Mouse (Mus musculus): ENCODE measurements around the gene Map3k5. TPM values are rescaled to one million over a fixed set of nuclear protein-coding genes. Genes with fewer than 3 reads are reported as not detected.
A peak's percentile ranks its signal among the peaks of the same experiment; 100 is the strongest.

Map3k5 gene
- total and polyA plus RNA-seq, 2 experiments from 2014 or later, result 1.5 to 5.3 TPM

GRCm38 (mm10) chr10:20123401-20123800, 189.1 kb downstream of the Map3k5 start:
- ATAC-seq (ENCODE audit: low FRiP score), result peak; percentile 29; the same call in 1 of the 2 replicates
- DNase-seq (ENCODE audit: low spot score), result peak; percentile 39
- 37% methylated on average over 9 of the region's 9 CpGs for WGBS

DNA sequence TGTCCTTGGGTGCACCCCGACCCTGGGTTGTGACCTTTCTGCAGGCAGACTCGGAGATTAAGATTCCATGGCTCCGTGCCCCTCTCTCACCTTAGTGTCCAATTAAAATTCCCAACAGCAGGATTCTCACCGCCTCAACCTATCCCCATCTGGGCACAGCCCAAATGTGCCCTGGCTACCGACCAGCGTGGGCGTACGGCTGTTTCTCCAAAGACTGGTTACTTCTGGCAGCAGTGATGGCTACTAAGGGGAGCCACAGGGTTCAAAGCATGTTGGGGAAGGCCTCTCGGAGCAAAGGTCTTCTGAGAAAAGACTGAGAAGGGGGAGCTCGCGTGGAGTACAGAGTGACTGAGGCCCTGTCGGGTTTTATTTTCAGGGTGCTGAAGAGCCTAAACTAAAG, 190.3 kb downstream of the Map3k5 start:
- no peaks in the 10 kb centered on the region for H3K27me3 ChIP-seq (ENCODE audit: insufficient read depth, low read length)
- no peak overlapping the region for H3K9ac ChIP-seq (replicated peaks; ENCODE audit: low read length, poor library complexity, severe bottlenecking)
- TF ChIP-seq CTCF (IDR thresholded peaks at IDR 0.05), result no peak
- DNase-seq (ENCODE audit: low spot score) (no peak), ATAC-seq (ENCODE audit: low FRiP score) (no peak)
- no peak overlapping the region for H3K27ac ChIP-seq (ENCODE audit: low read depth, low read length)
- no peaks in the 10 kb centered on the region for H3K36me3 ChIP-seq (ENCODE audit: insufficient read depth, low read length)
- H3K9me3 ChIP-seq (ENCODE audit: low read length), result no peaks in the 10 kb centered on the region
- 86% methylated on average over 12 of the region's 12 CpGs for WGBS
- no peak overlapping the region for H3K4me2 ChIP-seq (ENCODE audit: low read depth, low read length, poor library complexity, severe bottlenecking)
- no peak overlapping the region for H3K4me3 ChIP-seq (ENCODE audit: low read depth, low read length)
- no peaks in the 10 kb centered on the region for H3K4me1 ChIP-seq (ENCODE audit: insufficient read depth, low read length)

More at GRCm38 (mm10) chr10:20123401-20123800, 189.1 kb downstream of the Map3k5 start:
- Histone ChIP-seq H3K4me1 (ENCODE audit: insufficient read depth, low read length) (no peaks in the 10 kb centered on the region), H3K4me2 (ENCODE audit: low read depth, low read length, poor library complexity, severe bottlenecking) (no peak overlapping the region), H3K4me3 (ENCODE audit: low read depth, low read length) (no peak overlapping the region), H3K36me3 (ENCODE audit: insufficient read depth, low read length) (no peaks in the 10 kb centered on the region), H3K27me3 (ENCODE audit: insufficient read depth, low read length) (no peaks in the 10 kb centered on the region), H3K27ac (ENCODE audit: low read depth, low read length) (no peak overlapping the region), H3K9me3 (ENCODE audit: low read length) (no peaks in the 10 kb centered on the region), H3K9ac (replicated peaks; ENCODE audit: low read length, poor library complexity, severe bottlenecking) (no peak overlapping the region)
- no peak for TF ChIP-seq CTCF (IDR thresholded peaks at IDR 0.05)

- peak; percentile 85 for DNase-seq (ENCODE audit: low spot score)
- 53% methylated on average over 4 of the region's 4 CpGs for WGBS
- H3K36me3 ChIP-seq (ENCODE audit: insufficient read depth, low read length), result no peaks in the 10 kb centered on the region
- ATAC-seq (ENCODE audit: low FRiP score), result peak; percentile 73
- H3K4me3 ChIP-seq (ENCODE audit: low read depth, low read length), result no peak overlapping the region
- H3K27ac ChIP-seq (ENCODE audit: low read depth, low read length), result no peak overlapping the region
- peak; percentile 98 for TF ChIP-seq CTCF (IDR thresholded peaks at IDR 0.05)
- H3K4me2 ChIP-seq (ENCODE audit: low read depth, low read length, poor library complexity, severe bottlenecking), result no peak overlapping the region
- H3K9me3 ChIP-seq (ENCODE audit: low read length), result no peaks in the 10 kb centered on the region
- H3K27me3 ChIP-seq (ENCODE audit: insufficient read depth, low read length), result no peaks in the 10 kb centered on the region
- H3K9ac ChIP-seq (replicated peaks; ENCODE audit: low read length, poor library complexity, severe bottlenecking), result no peak overlapping the region
- H3K4me1 ChIP-seq (ENCODE audit: insufficient read depth, low read length), result no peaks in the 10 kb centered on the region
Measured at GRCm38 (mm10) chr10:20125226-20125625, 191.0 kb downstream of the Map3k5 start.

DNA sequence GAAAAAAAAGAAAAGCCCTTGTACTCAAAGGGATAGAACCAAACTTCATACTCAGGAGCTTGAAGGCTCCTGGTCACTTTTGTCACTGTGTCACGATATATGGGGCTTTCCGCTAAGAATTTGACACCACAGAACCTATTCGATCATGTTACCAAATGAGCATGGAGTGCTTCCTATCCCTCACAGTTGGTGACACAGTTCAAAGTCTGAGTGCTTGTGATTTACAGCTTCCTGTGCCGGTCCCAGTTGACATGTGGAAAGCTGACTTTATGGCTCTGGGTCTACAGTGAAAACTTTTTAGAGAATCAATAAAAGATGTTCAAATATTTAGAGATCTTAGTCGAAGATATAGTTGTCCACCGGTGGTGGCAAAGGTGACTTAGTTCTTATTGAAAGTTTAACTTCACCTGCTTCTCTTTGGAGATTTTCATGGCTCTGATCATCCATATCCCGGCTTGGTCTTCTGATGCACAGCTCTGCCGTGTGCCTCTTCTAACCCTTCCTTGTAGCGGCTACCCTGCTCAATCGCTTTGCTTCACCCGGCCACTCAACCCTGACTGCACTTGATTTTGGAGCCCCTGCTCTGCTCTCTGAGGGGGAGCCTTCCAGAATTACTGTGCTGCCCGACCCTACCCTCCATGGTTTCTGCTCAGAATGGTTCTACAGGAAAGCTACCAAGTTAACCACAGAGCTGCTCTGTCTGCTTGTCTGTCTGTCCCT, 198.8 kb downstream of the Map3k5 start:
- no peaks in the 10 kb centered on the region for H3K9me3 ChIP-seq (ENCODE audit: low read length)
- no peaks in the 10 kb centered on the region for H3K4me1 ChIP-seq (ENCODE audit: insufficient read depth, low read length)
- no peak overlapping the region for H3K27ac ChIP-seq (ENCODE audit: low read depth, low read length)
- no peak overlapping the region for H3K9ac ChIP-seq (replicated peaks; ENCODE audit: low read length, poor library complexity, severe bottlenecking)
- DNase-seq (ENCODE audit: low spot score) (no peak), ATAC-seq (ENCODE audit: low FRiP score) (no peak)
- H3K4me2 ChIP-seq (ENCODE audit: low read depth, low read length, poor library complexity, severe bottlenecking), result no peak overlapping the region
- no peak for TF ChIP-seq CTCF (IDR thresholded peaks at IDR 0.05)
- no peaks in the 10 kb centered on the region for H3K36me3 ChIP-seq (ENCODE audit: insufficient read depth, low read length)
- no peak overlapping the region for H3K4me3 ChIP-seq (ENCODE audit: low read depth, low read length)
- 91% methylated on average over 12 of the region's 12 CpGs for WGBS
- H3K27me3 ChIP-seq (ENCODE audit: insufficient read depth, low read length), result no peaks in the 10 kb centered on the region

GRCm38 (mm10) chr10:20135350-20136058, 201.2 kb downstream of the Map3k5 start:
- H3K4me3 ChIP-seq (ENCODE audit: low read depth, low read length), result no peak overlapping the region
- no peaks in the 10 kb centered on the region for H3K36me3 ChIP-seq (ENCODE audit: insufficient read depth, low read length)
- WGBS, result 72% methylated on average over 15 of the region's 15 CpGs
- TF ChIP-seq CTCF (IDR thresholded peaks at IDR 0.05), result no peak
- H3K27me3 ChIP-seq (ENCODE audit: insufficient read depth, low read length), result no peaks in the 10 kb centered on the region
- no peaks in the 10 kb centered on the region for H3K9me3 ChIP-seq (ENCODE audit: low read length)
- H3K27ac ChIP-seq (ENCODE audit: low read depth, low read length), result no peak overlapping the region
- H3K4me1 ChIP-seq (ENCODE audit: insufficient read depth, low read length), result no peaks in the 10 kb centered on the region
- no peak overlapping the region for H3K4me2 ChIP-seq (ENCODE audit: low read depth, low read length, poor library complexity, severe bottlenecking)
- ATAC-seq (ENCODE audit: low FRiP score) (no peak), DNase-seq (ENCODE audit: low spot score) (no peak)
- no peak overlapping the region for H3K9ac ChIP-seq (replicated peaks; ENCODE audit: low read length, poor library complexity, severe bottlenecking)

DNA sequence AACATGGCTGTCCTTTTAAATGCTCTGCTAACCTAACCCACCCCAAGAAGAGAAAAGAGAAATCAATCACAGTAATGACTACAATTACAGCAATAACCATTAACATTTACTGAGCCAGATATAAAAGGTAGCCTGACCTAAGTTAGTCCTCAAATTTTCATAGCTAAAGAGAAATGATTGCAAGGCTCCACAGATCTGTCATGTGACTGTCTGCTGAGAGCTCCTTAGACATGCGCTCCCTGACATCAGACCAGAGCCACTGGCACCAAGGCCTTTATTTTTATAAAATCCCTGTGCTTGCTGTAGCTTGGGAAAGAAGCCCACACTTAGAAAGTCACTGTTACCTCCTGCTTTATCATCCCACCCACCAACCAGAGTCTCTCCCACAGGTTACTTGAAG, 202.2 kb downstream of the Map3k5 start:
- H3K27ac ChIP-seq (ENCODE audit: low read depth, low read length), result no peak overlapping the region
- H3K9me3 ChIP-seq (ENCODE audit: low read length), result no peaks in the 10 kb centered on the region
- no peak for TF ChIP-seq CTCF (IDR thresholded peaks at IDR 0.05)
- DNase-seq (ENCODE audit: low spot score) (no peak), ATAC-seq (ENCODE audit: low FRiP score) (no peak)
- H3K4me3 ChIP-seq (ENCODE audit: low read depth, low read length), result no peak overlapping the region
- no peaks in the 10 kb centered on the region for H3K27me3 ChIP-seq (ENCODE audit: insufficient read depth, low read length)
- WGBS, result 97% methylated on average over 1 of the region's 1 CpGs
- no peaks in the 10 kb centered on the region for H3K36me3 ChIP-seq (ENCODE audit: insufficient read depth, low read length)
- no peaks in the 10 kb centered on the region for H3K4me1 ChIP-seq (ENCODE audit: insufficient read depth, low read length)
- no peak overlapping the region for H3K4me2 ChIP-seq (ENCODE audit: low read depth, low read length, poor library complexity, severe bottlenecking)
- no peak overlapping the region for H3K9ac ChIP-seq (replicated peaks; ENCODE audit: low read length, poor library complexity, severe bottlenecking)

All from midbrain, postnatal 0 days (tissue).